Mouse (Mus musculus): ENCODE results near the gene Fars2.

Gene Fars2

GRCm38 (mm10) chr13:36221897-36222296 is 104.7 kb downstream of the Fars2 start:
- peak in 1 of 2 experiments; percentile 18 for DNase-seq

GRCm38 (mm10) chr13:36222721-36223120 is 105.5 kb downstream of the Fars2 start:
- DNase-seq = no peak

DNA sequence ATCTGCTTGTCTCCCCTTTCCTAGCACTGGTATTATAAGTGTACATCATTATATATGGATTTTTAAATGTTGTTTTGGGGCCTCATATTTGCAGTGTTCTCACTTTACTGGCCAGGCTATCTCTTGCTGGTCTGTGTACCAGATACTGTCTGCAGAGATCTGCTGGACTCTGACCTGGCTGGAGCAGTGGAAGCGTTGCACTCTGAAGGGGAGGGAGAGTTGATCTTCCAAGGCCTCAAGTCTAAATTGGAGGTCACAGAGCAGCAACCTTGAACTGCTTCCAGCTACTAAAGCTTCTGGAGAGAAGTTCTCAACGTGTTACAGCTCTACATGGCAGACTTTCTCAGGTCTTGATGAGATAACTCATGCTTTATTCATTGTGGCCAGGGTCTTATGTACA is 107.2 kb downstream of the Fars2 start:
- DNase-seq = no peak

- no peak for DNase-seq
Observed at GRCm38 (mm10) chr13:36242261-36242660, 125.0 kb downstream of the Fars2 start.

DNA sequence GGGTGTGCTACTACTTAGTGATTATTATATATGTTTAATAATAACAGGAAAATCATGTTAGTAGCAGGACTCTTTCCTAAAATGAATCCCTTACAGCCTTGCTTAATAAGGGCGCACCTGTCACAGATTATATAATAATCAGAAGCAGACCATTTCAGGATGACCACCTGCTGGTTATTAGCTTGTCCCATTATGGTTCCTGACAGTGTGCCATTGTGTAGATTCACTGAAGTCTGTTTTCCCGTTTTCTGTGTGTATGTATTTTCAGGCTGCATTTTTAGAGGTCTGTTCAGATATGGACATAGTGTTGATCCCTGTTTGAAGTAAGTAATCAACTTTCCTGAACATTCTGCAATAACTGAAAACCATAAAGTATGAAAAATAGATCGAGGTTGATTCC is 136.7 kb downstream of the Fars2 start:
- peak in 1 of 2 experiments; percentile 33 for DNase-seq

- DNase-seq = no peak
Observed at GRCm38 (mm10) chr13:36257213-36257612, 140.0 kb downstream of the Fars2 start.

GRCm38 (mm10) chr13:36259754-36260153 is 142.5 kb downstream of the Fars2 start:
- no peak for DNase-seq

- no peak for DNase-seq
Observed at GRCm38 (mm10) chr13:36261299-36261698, 144.1 kb downstream of the Fars2 start.

- DNase-seq = no peak
Observed at GRCm38 (mm10) chr13:36263240-36264095, 146.3 kb downstream of the Fars2 start.

- DNase-seq = peak in 1 of 2 experiments; percentile 70
Observed at GRCm38 (mm10) chr13:36264391-36264790, 147.2 kb downstream of the Fars2 start.

- DNase-seq = no peak
Observed at GRCm38 (mm10) chr13:36265342-36265744, 148.1 kb downstream of the Fars2 start.

GRCm38 (mm10) chr13:36267399-36267798 is 150.2 kb downstream of the Fars2 start:
- peak in 1 of 2 experiments; percentile 17 for DNase-seq

GRCm38 (mm10) chr13:36270867-36271266 is 153.7 kb downstream of the Fars2 start:
- no peak for DNase-seq

DNA sequence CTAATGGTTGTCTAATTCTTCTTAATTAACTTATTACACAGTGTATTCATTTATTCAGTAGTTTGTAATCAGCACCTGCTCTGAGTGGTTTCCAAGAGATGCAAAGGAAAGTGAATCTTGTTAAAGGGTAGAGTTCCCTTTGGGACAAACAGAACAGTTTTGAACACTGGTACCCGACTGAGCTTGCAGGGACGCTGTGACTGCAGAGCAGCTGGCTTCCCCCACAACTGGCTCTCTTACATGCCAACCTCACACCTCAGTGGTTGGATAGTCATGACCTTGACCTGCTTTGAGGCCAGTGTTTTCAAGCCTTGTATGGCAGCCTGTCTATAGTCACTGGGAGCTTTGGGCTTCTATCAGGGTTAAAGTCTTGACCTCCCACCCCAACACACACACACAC is 156.3 kb downstream of the Fars2 start:
- DNase-seq = no peak

GRCm38 (mm10) chr13:36276194-36276593 is 159.0 kb downstream of the Fars2 start:
- no peak for DNase-seq

GRCm38 (mm10) chr13:36282018-36282417 is 164.8 kb downstream of the Fars2 start:
- peak; percentile 80 to 89 for DNase-seq

DNA sequence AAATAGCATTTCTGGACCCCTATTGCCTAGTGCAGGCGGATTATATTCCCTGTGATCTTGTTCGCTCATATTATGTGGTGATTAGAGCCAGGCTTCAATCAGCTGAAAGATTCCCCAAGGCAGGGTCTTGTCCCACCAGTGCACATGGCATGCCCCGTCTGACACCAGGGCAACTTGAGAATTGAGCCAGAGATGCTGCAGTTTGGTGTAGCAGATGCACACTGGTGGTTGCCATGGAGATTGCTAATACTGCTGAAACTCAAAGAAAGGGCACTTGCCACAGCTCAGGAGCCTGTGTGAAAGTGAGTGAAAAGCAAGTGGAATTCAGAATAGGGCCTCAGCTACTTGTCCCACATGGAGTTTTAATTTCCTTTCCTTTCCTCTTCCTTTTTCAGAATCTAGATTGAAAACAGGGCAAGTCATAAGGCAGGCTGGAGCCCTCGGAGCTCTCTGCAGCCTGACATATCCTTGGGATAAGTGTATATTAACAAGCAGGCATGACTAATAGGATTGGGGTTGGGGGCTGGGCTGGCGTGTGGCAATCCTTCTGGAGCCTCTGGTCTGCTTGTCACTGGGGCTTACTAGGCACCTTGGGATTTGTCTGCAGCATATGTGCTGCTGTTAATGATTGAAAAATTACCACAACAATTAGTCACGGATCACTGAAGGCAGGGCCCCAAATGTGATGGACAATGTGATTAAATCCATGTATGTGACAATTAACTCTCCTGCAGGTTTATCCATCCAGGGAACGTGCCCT is 165.8 kb downstream of the Fars2 start:
- DNase-seq = peak in 1 of 2 experiments; percentile 23

- no peak for DNase-seq
Observed at GRCm38 (mm10) chr13:36283545-36284067, 166.4 kb downstream of the Fars2 start.

GRCm38 (mm10) chr13:36284097-36284496 is 166.9 kb downstream of the Fars2 start:
- no peak for DNase-seq

DNA sequence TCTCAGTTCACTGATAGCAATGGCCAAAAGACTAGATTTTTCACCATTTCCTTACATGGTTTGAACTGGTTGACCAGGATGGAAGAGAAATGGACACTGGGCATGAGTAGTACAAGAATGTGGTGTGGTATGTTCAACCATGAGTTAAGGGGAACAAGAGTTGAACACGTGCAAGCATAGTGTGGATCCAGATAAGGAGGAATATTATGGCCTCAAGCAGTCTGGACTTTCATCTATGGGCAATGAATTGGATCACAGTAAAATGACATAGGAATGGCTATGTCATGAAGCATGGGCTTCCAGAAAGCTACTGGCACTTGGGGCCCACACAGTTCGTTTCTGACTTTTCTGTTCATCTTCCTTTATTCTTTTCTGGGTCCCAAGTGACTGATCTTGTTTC is 168.0 kb downstream of the Fars2 start:
- no peak for DNase-seq

GRCm38 (mm10) chr13:36293511-36293910 is 176.3 kb downstream of the Fars2 start:
- peak in 1 of 2 experiments; percentile 15 for DNase-seq

GRCm38 (mm10) chr13:36294503-36294902 is 177.3 kb downstream of the Fars2 start:
- DNase-seq = no peak

DNA sequence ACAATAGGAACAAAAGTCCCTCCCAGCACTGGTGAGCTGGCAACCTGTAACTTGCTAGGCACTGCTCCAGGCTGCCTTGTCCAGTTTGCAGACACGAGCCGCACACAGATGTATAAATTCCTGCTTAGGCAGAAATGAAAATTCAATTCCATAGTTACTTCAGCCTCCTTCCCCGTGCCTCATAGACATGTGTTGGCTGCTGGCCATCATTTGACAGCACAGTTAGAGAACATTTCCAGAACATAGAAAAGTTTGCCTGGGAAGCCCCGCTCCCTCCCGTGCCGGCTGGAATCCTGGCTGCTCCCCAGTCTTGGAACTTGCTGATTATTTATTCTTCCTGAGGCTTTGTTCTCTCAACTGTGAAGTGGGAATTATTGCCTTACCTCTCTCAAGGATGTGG is 178.6 kb downstream of the Fars2 start:
- DNase-seq = peak in 1 of 2 experiments; percentile 33

GRCm38 (mm10) chr13:36296574-36296973 is 179.4 kb downstream of the Fars2 start:
- DNase-seq = no peak
